Mouse (Mus musculus) C3H10T1/2 (cell line): ENCODE data around the gene Gm2004. TPM values are rescaled to one million over a fixed set of nuclear protein-coding genes. Genes with fewer than 3 reads are reported as not detected.

ENCODE experiments used
- polyA plus RNA-seq, 2 experiments: library from polyadenylated mRNA; unstranded; fragments of >200 nt; fragmentation: generic; extraction: Trizol; gene quantifications; one replicate each; pipeline ENCODE4 v1.2.1; 2012; ENCODE audit warnings: missing spikeins in 2 of 2

Gm2004 gene
- polyA plus RNA-seq: not detected

DNA sequence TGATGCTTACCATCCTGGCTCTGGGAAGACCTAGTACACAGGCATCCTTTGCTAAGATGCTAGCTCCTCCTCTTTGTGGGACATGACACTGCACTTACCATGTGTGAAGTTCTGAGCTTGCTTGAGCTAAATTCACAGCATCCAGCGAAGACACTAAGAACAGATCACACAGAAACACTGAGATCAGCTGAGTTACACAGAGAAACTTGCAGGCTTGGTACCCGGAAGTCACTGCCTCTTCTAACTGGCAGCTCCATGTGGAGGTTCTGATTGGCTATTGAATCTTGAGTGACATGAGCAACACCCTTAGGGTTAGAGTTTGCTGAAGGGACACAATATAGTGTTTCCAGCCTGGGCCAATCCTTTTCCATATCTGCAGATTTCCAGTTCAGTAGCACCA is at the start of gene Gm2004:
TSS of gene Gm2004 (minus strand) at position 101 of the 400 bp plus-strand sequence.

Other genes with a start within 250 kb of the Gm2004 start
- under 1 TPM in 1 of 2 experiments, not detected in 1; 0.44 TPM for gene Zfp966, start 218.7 kb downstream of the Gm2004 start, polyA plus RNA-seq
- gene Gm2026, start 184.5 kb downstream of the Gm2004 start, polyA plus RNA-seq: 1 to 10 TPM in 1 of 2 experiments, under 1 TPM in 1; 0.12 to 1.0 TPM
- gene 2210418O10Rik, start 76.7 kb upstream of the Gm2004 start, polyA plus RNA-seq: under 1 TPM in 1 of 2 experiments, not detected in 1; 0.99 TPM
- not detected for gene Gm11009, start 169.7 kb upstream of the Gm2004 start, polyA plus RNA-seq